Mouse (Mus musculus): Measurements from ENCODE around the gene Cdhr2.

DNA sequence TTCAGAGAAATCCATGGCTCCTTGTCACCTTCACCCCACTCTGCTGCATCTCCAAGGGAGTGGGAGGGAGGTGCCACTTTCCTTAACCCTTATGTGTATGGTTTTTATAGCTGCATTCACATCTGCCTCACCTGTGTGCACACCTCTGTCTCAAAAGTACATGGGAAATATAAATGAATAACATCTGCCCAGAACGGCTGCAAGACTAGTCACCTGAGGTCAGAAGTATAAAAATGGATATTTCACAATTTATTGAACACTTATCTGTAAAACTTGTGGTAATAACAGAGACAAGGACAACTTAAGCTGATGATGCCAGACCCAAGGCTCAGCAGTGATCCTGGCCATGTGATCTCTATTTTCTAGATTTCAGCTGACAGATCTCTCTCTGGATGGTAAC, 36.8 kb upstream of the Cdhr2 start:
- TF ChIP-seq CTCF (IDR thresholded peaks at IDR 0.05; ENCODE audit: low read depth) = no peak
- no peak for TF ChIP-seq EP300 (IDR thresholded peaks at IDR 0.05; ENCODE audit: low read depth)

Measured in liver, postnatal 0 days (tissue).